Mouse (Mus musculus) liver, embryonic 14.5 days (tissue): ENCODE data around the gene Mst1.

Experiments used
- CTCF ChIP-seq: IDR thresholded peaks from 2 replicates; pipeline ENCODE4 v1.5.1; 2016; ENCODE audit warnings: antibody characterized with exemption, low read depth, control low read depth
- EP300 ChIP-seq: IDR thresholded peaks from 2 replicates; pipeline ENCODE4 v1.6.1; 2016; ENCODE audit warnings: antibody characterized with exemption, low read depth

DNA sequence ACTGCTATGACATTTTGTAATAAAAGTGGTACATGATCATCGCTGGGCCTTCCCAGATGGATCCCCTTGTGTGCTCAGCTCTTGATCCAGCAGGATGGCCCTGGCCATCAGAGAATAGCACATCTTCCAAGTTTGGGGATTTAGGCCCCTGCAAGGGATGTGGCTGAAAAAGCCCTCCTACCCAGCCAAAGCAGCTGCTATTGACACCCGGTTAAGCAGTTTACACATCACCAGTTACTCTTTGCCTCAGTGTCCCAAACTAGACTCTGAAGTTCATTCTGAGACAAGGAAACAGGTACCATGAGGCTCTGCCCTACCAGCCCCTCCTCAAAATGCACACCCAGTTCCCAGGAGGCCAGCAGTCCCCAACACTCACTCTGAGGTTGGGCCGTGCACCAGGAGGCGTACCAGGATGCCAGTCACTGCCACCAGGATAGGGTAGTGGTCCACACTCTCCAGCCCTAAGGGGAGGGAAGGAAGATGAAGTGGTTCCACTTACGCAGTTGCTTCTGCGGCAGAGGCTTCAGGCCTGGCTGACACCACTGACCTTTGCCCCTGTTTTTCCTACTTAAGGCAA is 24.5 kb upstream of the Mst1 start:
- TF ChIP-seq EP300 (no peak), CTCF (no peak)
